Comparison of ENCODE assay signal across 28 mouse cellular contexts in the genomic region with DNA sequence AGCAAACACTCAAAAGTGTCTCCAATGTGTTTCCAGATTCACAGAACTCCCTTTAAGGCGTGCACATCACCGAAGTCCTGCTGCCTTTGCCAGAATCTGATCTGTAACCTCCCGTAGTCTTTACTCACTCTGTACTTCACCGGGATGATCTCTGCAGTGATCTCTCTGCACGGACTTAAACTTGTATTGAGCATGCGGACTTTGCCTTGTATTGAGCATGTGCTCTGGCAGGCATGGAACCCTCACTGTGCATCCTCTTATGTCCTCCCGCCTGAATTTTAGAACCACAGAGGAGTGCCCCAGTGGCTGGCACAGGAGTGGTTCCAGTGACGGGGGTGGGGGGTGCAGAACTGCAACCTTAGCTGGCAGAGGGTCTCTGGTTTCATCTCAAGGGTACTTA.
"Had no signal": no experiment of that assay in that cellular context is flagged by ENCODE, and none has a peak within 500 bp of the region (broad histone marks: within the 10 kb centered on the region; RNA-seq: fewer than 3 reads in every experiment).

No protein-coding gene starts in this region.

- H3K4me3 ChIP-seq: embryonic facial prominence, embryonic 10.5 days; embryonic facial prominence, embryonic 12.5 days; embryonic facial prominence, embryonic 13.5 days; embryonic facial prominence, embryonic 15.5 days; erythroblast, embryonic 14.5 days; forebrain, embryonic 10.5 days; forebrain, embryonic 12.5 days; forebrain, embryonic 13.5 days; gastrocnemius, adult 2 months; heart, adult 2 months had no signal

- H3K27ac ChIP-seq: embryonic facial prominence, embryonic 10.5 days; embryonic facial prominence, embryonic 12.5 days; embryonic facial prominence, embryonic 13.5 days; embryonic facial prominence, embryonic 15.5 days; forebrain, embryonic 10.5 days; forebrain, embryonic 12.5 days; forebrain, embryonic 13.5 days; gastrocnemius, adult 2 months; heart, adult 2 months had no signal

- H3K9me3 ChIP-seq: embryonic facial prominence, embryonic 15.5 days had no signal

- DNase-seq: cerebellum, adult 18-20 months; cerebellum, adult 2 months; cerebellum, adult 8-10 months; cerebellum, adult 9-10 months; cerebellum, adult 9-11 months; cerebellum, postnatal 10 days; cerebellum, postnatal 14 days; cerebellum, postnatal 25 days; cerebellum, postnatal 36 days; embryo, embryonic 11 days; forebrain, postnatal 0 days; gastrocnemius, adult 2 months; gastrocnemius, postnatal 10 days; gastrocnemius, postnatal 14 days; gastrocnemius, postnatal 25 days; gastrocnemius, postnatal 36 days; heart, adult 18-20 months; heart, adult 2 months had no signal

- H3K36me3 ChIP-seq: embryonic facial prominence, embryonic 10.5 days; embryonic facial prominence, embryonic 12.5 days; embryonic facial prominence, embryonic 13.5 days; embryonic facial prominence, embryonic 15.5 days; forebrain, embryonic 10.5 days; forebrain, embryonic 12.5 days had no signal

- H3K4me1 ChIP-seq: forebrain, embryonic 12.5 days had no signal

- H3K27me3 ChIP-seq: embryonic facial prominence, embryonic 12.5 days; embryonic facial prominence, embryonic 13.5 days; embryonic facial prominence, embryonic 15.5 days; forebrain, embryonic 12.5 days; forebrain, embryonic 13.5 days had no signal

- H3K9ac ChIP-seq: embryonic facial prominence, embryonic 12.5 days; embryonic facial prominence, embryonic 13.5 days; embryonic facial prominence, embryonic 15.5 days; forebrain, embryonic 12.5 days; forebrain, embryonic 13.5 days; forebrain, postnatal 0 days had no signal

- H3K4me2 ChIP-seq: embryonic facial prominence, embryonic 12.5 days; embryonic facial prominence, embryonic 13.5 days; embryonic facial prominence, embryonic 15.5 days; forebrain, embryonic 12.5 days; forebrain, embryonic 13.5 days had no signal

- ATAC-seq: forebrain, embryonic 13.5 days; forebrain, embryonic 14.5 days; forebrain, embryonic 16.5 days; forebrain, postnatal 0 days had no signal
